21 mouse cellular contexts compared by ENCODE assay signal in genomic region chr8:121857747-121858146, GRCm38 (mm10). TPM values are rescaled to one million over a fixed set of nuclear protein-coding genes. Genes with fewer than 3 reads are reported as not detected.
A peak's percentile ranks its signal among the peaks of the same experiment; 100 is the strongest.
DNase-seq lines count a peak whose midpoint lies in the region; ATAC-seq and TF ChIP-seq lines count a peak whose summit lies in the region.
"Had no signal": no experiment of that assay in that cellular context is flagged by ENCODE, and none has a peak within 500 bp of the region (broad histone marks: within the 10 kb centered on the region; RNA-seq: fewer than 3 reads in every experiment).

No protein-coding gene starts in this region.

- H3K4me3 ChIP-seq in hindbrain, postnatal 0 days (ENCODE audit: low read length), result no peak overlapping the region
- no peak overlapping the region for H3K4me3 ChIP-seq in hindbrain, embryonic 12.5 days
- H3K4me3 ChIP-seq: embryonic facial prominence, embryonic 12.5 days; forebrain, embryonic 13.5 days had no signal

- no peaks in the 10 kb centered on the region for H3K27me3 ChIP-seq in hindbrain, postnatal 0 days (ENCODE audit: insufficient read depth, low read length)
- H3K27me3 ChIP-seq in hindbrain, embryonic 12.5 days, result no peaks in the 10 kb centered on the region
- H3K27me3 ChIP-seq: embryonic facial prominence, embryonic 12.5 days; forebrain, embryonic 13.5 days had no signal

- no peaks in the 10 kb centered on the region for H3K36me3 ChIP-seq in hindbrain, postnatal 0 days (ENCODE audit: insufficient read depth, low read length)
- no peaks in the 10 kb centered on the region for H3K36me3 ChIP-seq in hindbrain, embryonic 12.5 days
- H3K36me3 ChIP-seq: embryonic facial prominence, embryonic 12.5 days; G1E had no signal

- H3K4me1 ChIP-seq in hindbrain, postnatal 0 days (ENCODE audit: insufficient read depth, low read length), result peaks cover 8% of the 10 kb centered on the region; the same call in 1 of the 2 replicates
- H3K4me1 ChIP-seq in hindbrain, embryonic 12.5 days, result peaks cover 8% of the 10 kb centered on the region; the same call in 1 of the 2 replicates
- H3K4me1 ChIP-seq: forebrain, embryonic 13.5 days had no signal

- H3K9ac ChIP-seq in hindbrain, postnatal 0 days (replicated peaks; ENCODE audit: low read length), result no peak overlapping the region
- no peak overlapping the region for H3K9ac ChIP-seq in hindbrain, embryonic 12.5 days
- H3K9ac ChIP-seq: embryonic facial prominence, embryonic 12.5 days; forebrain, embryonic 13.5 days; forebrain, postnatal 0 days; hindbrain, embryonic 14.5 days had no signal

- peak; percentile 78 to 84 for DNase-seq in cerebellum, postnatal 10 days
- no peak for DNase-seq in cerebellum, postnatal 36 days
- peak; percentile 47 for DNase-seq in hindbrain, postnatal 0 days (ENCODE audit: low spot score)
- DNase-seq in testis, postnatal 10 days (ENCODE audit: low spot score), result peak; percentile 37
- DNase-seq in testis, postnatal 14 days (ENCODE audit: low spot score), result no peak
- DNase-seq in kidney, adult 8-10 months, result no peak
- DNase-seq: adrenal gland, adult 8-10 months; adrenal gland, postnatal 36 days; forebrain, postnatal 0 days; heart, adult 11 months; heart, postnatal 10 days; heart, postnatal 4 days; kidney, adult 9 months had no signal

- no peak overlapping the region for H3K4me2 ChIP-seq in hindbrain, postnatal 0 days (ENCODE audit: low read depth, low read length)
- H3K4me2 ChIP-seq in hindbrain, embryonic 12.5 days (replicated peaks), result no peak overlapping the region
- H3K4me2 ChIP-seq: embryonic facial prominence, embryonic 12.5 days; forebrain, embryonic 13.5 days; hindbrain, embryonic 14.5 days had no signal

- peak; percentile 83 for ATAC-seq in hindbrain, postnatal 0 days
- no peak for ATAC-seq in hindbrain, embryonic 12.5 days (ENCODE audit: low FRiP score)
- ATAC-seq: activated CD4-positive, CD25-positive, alpha-beta regulatory T cell, adult 4 months; forebrain, embryonic 13.5 days; forebrain, postnatal 0 days; inflammation-experienced regulatory T-cells, adult 6 months; intestine, postnatal 0 days had no signal

- 19% methylated on average over 2 of the region's 2 CpGs for WGBS in hindbrain, postnatal 0 days
- 43% methylated on average over 2 of the region's 2 CpGs for WGBS in hindbrain, embryonic 12.5 days

- H3K27ac ChIP-seq in hindbrain, postnatal 0 days, result peak overlapping the region; percentile 46; the same call in 1 of the 2 replicates
- no peak overlapping the region for H3K27ac ChIP-seq in hindbrain, embryonic 12.5 days
- H3K27ac ChIP-seq: embryonic facial prominence, embryonic 12.5 days; forebrain, embryonic 13.5 days; hindbrain, embryonic 14.5 days had no signal

- no peaks in the 10 kb centered on the region for H3K9me3 ChIP-seq in hindbrain, postnatal 0 days (ENCODE audit: low read length)
- H3K9me3 ChIP-seq in hindbrain, embryonic 12.5 days (replicated peaks), result no peaks in the 10 kb centered on the region
- H3K9me3 ChIP-seq: embryonic facial prominence, embryonic 12.5 days; forebrain, embryonic 13.5 days; G1E had no signal

- TF ChIP-seq CTCF in hindbrain, postnatal 0 days (IDR thresholded peaks at IDR 0.05; ENCODE audit: low read depth), result no peak

RNA-seq across cellular contexts. Expression of gene Klhdc4, which starts 28.4 kb away (rescaled TPM):
- 25.2 and 32.5 TPM in 2 replicates for total RNA-seq in hindbrain, postnatal 0 days (2014; rRNA removed)
- 34.5 and 36.3 TPM in 2 replicates for polyA plus RNA-seq in hindbrain, postnatal 0 days (2015; fragmentation: Nextera tagmentation; extraction: Ambion mirVana)
- polyA plus RNA-seq in hindbrain, embryonic 12.5 days (2016; fragmentation: Nextera tagmentation; extraction: Ambion mirVana), result 43.0 and 43.4 TPM in 2 replicates

RNA-seq across cellular contexts. Expression of gene Slc7a5, which starts 49.7 kb away (rescaled TPM):
- total RNA-seq in hindbrain, postnatal 0 days (2014; rRNA removed), result 148 and 163 TPM in 2 replicates
- 60.1 and 72.1 TPM in 2 replicates for polyA plus RNA-seq in hindbrain, postnatal 0 days (2015; fragmentation: Nextera tagmentation; extraction: Ambion mirVana)
- polyA plus RNA-seq in hindbrain, embryonic 12.5 days (2016; fragmentation: Nextera tagmentation; extraction: Ambion mirVana), result 29.4 and 33.2 TPM in 2 replicates

Comparison
In these comparisons a context has a peak if more than half of its experiments do, and no peak if none do; other contexts are left out.
1. DNase-seq: peak in cerebellum, postnatal 10 days (2 of 2), hindbrain, postnatal 0 days (single experiment) and testis, postnatal 10 days (single experiment); none in cerebellum, postnatal 36 days (0 of 2), testis, postnatal 14 days (single experiment) and kidney, adult 8-10 months (0 of 2).